In the genomic region with DNA sequence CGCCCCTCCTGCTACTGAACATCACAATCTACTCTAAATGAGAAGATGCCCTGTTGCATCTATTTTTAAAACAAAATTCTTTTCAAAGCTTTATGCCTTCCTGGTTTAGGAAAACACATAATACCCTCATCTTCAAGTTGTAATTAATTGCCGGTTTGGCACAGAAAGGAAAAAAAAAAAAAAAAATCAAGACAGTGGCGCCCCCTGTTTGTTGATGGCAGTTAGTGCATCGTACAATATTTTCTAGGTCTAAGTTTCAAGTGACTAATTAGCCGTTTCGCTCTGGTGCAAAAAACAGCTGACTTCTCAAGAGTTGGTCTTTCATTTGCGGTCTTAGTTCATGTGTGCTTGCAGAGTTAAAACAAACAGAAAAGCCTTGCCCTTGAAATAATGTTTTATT, we compare ENCODE assay signal across 17 mouse cellular contexts.
A peak's percentile ranks its signal among the peaks of the same experiment; 100 is the strongest.
DNase-seq lines count a peak whose midpoint lies in the region; ATAC-seq and TF ChIP-seq lines count a peak whose summit lies in the region.
"Had no signal": no experiment of that assay in that cellular context is flagged by ENCODE, and none has a peak within 500 bp of the region (broad histone marks: within the 10 kb centered on the region; RNA-seq: fewer than 3 reads in every experiment).

No protein-coding gene starts in this region.

- no peaks in the 10 kb centered on the region for H3K27me3 ChIP-seq in heart, embryonic 14.5 days (ENCODE audit: control insufficient read depth, insufficient read depth, low read length)
- no peaks in the 10 kb centered on the region for H3K27me3 ChIP-seq in lung, embryonic 14.5 days (ENCODE audit: insufficient read depth, low read length)
- no peaks in the 10 kb centered on the region for H3K27me3 ChIP-seq in stomach, postnatal 0 days (ENCODE audit: control insufficient read depth, insufficient read depth, low read length)
- H3K27me3 ChIP-seq: forebrain, embryonic 12.5 days; liver, embryonic 13.5 days; midbrain, embryonic 12.5 days had no signal

- no peak for TF ChIP-seq POLR2A in lung, adult 2 months (IDR thresholded peaks at IDR 0.05; ENCODE audit: borderline replicate concordance, extremely low read depth, low read depth, low read length)

- no peak for DNase-seq in heart, adult 8-10 months (ENCODE audit: low spot score)
- no peak for DNase-seq in lung, embryonic 14.5 days
- DNase-seq in lung, adult 2 months = no peak
- DNase-seq in NIH3T3 (ENCODE audit: low read depth) = peak; percentile 11
- DNase-seq in stomach, postnatal 0 days (ENCODE audit: low spot score) = no peak
- DNase-seq: cerebellum, adult 18-20 months; layer of hippocampus, adult 9-11 months; liver, embryonic 13.5 days; right cerebral cortex, postnatal 14 days had no signal

- TF ChIP-seq EP300 in stomach, postnatal 0 days (optimal IDR thresholded peaks at IDR 0.05) = no peak

- 74% methylated on average over 7 of the region's 7 CpGs for WGBS in heart, embryonic 14.5 days
- WGBS in lung, embryonic 14.5 days = 64% methylated on average over 7 of the region's 7 CpGs
- 64% methylated on average over 7 of the region's 7 CpGs for WGBS in lung, adult 2 months
- 67% methylated on average over 7 of the region's 7 CpGs for WGBS in stomach, postnatal 0 days

- no peak overlapping the region for H3K9ac ChIP-seq in heart, embryonic 14.5 days (ENCODE audit: low read length)
- H3K9ac ChIP-seq in lung, embryonic 14.5 days = no peak overlapping the region
- no peak overlapping the region for H3K9ac ChIP-seq in stomach, postnatal 0 days (ENCODE audit: low read length)
- H3K9ac ChIP-seq: forebrain, embryonic 12.5 days; liver, embryonic 13.5 days; midbrain, embryonic 12.5 days had no signal

- no peak overlapping the region for H3K4me3 ChIP-seq in heart, embryonic 14.5 days (ENCODE audit: control insufficient read depth in 1 of 2, insufficient read depth in 1 of 2, low read depth in 1 of 2, low read length in 2 of 2)
- H3K4me3 ChIP-seq in lung, embryonic 14.5 days (ENCODE audit: low read depth, low read length) = no peak overlapping the region
- H3K4me3 ChIP-seq in lung, adult 2 months (replicated peaks; ENCODE audit: extremely low read depth, low read depth, low read length) = no peak overlapping the region
- H3K4me3 ChIP-seq in stomach, postnatal 0 days (ENCODE audit: low read depth, low read length) = no peak overlapping the region
- H3K4me3 ChIP-seq: forebrain, embryonic 12.5 days; heart, embryonic 10.5 days; limb, embryonic 10.5 days; liver, embryonic 13.5 days; midbrain, embryonic 12.5 days had no signal

- H3K4me1 ChIP-seq in heart, embryonic 14.5 days (ENCODE audit: control insufficient read depth in 2 of 2, insufficient read depth in 2 of 2, low read length in 2 of 2) = no peaks in the 10 kb centered on the region; a peak in 1 of 4 replicates
- H3K4me1 ChIP-seq in lung, embryonic 14.5 days (ENCODE audit: insufficient read depth) = no peaks in the 10 kb centered on the region
- H3K4me1 ChIP-seq in lung, adult 2 months (ENCODE audit: control insufficient read depth, insufficient read depth, low read length) = no peaks in the 10 kb centered on the region
- H3K4me1 ChIP-seq in stomach, postnatal 0 days (replicated peaks; ENCODE audit: control insufficient read depth, insufficient read depth) = no peaks in the 10 kb centered on the region
- H3K4me1 ChIP-seq: forebrain, embryonic 12.5 days; heart, embryonic 10.5 days; limb, embryonic 10.5 days; liver, embryonic 13.5 days; midbrain, embryonic 12.5 days had no signal

- no peak for ATAC-seq in heart, embryonic 14.5 days (ENCODE audit: insufficient number of reproducible peaks, insufficient read depth, low FRiP score, low read depth)
- ATAC-seq in lung, embryonic 14.5 days (ENCODE audit: insufficient read depth) = no peak
- ATAC-seq in stomach, postnatal 0 days (ENCODE audit: low FRiP score, low TSS enrichment) = no peak
- no peak for ATAC-seq in CD4-positive, CD25-positive, alpha-beta regulatory T cell, adult 4 months
- ATAC-seq: inflammation-experienced regulatory T-cells, adult 6 months had no signal

- H3K27ac ChIP-seq in heart, embryonic 14.5 days (replicated peaks in 1 of 2; ENCODE audit: control insufficient read depth in 1 of 2, insufficient read depth in 1 of 2, low read depth in 2 of 2, low read length in 2 of 2) = no peak overlapping the region
- no peak overlapping the region for H3K27ac ChIP-seq in lung, embryonic 14.5 days (ENCODE audit: low read depth)
- no peak overlapping the region for H3K27ac ChIP-seq in stomach, postnatal 0 days (replicated peaks)
- H3K27ac ChIP-seq: forebrain, embryonic 12.5 days; heart, embryonic 10.5 days; limb, embryonic 10.5 days; liver, embryonic 13.5 days; macrophage; midbrain, embryonic 12.5 days had no signal

- no peaks in the 10 kb centered on the region for H3K36me3 ChIP-seq in heart, embryonic 14.5 days (ENCODE audit: control insufficient read depth, insufficient read depth, low read length)
- H3K36me3 ChIP-seq in lung, embryonic 14.5 days (ENCODE audit: insufficient read depth) = no peaks in the 10 kb centered on the region
- H3K36me3 ChIP-seq in stomach, postnatal 0 days (ENCODE audit: control insufficient read depth, insufficient read depth, low read length) = no peaks in the 10 kb centered on the region
- H3K36me3 ChIP-seq: forebrain, embryonic 12.5 days; heart, embryonic 10.5 days; limb, embryonic 10.5 days; liver, embryonic 13.5 days; midbrain, embryonic 12.5 days had no signal

- TF ChIP-seq CTCF in lung, embryonic 14.5 days (IDR thresholded peaks at IDR 0.05; ENCODE audit: low read depth) = peak; percentile 44
- TF ChIP-seq CTCF in lung, adult 2 months (IDR thresholded peaks at IDR 0.05; ENCODE audit: insufficient read depth, low read length) = no peak
- peak; percentile 55 for TF ChIP-seq CTCF in stomach, postnatal 0 days (IDR thresholded peaks at IDR 0.05; ENCODE audit: low read depth)

- H3K4me2 ChIP-seq in heart, embryonic 14.5 days (ENCODE audit: low read length) = peak overlapping the region; percentile 20
- H3K4me2 ChIP-seq in lung, embryonic 14.5 days = no peak overlapping the region
- no peak overlapping the region for H3K4me2 ChIP-seq in stomach, postnatal 0 days (replicated peaks; ENCODE audit: low read depth)
- H3K4me2 ChIP-seq: forebrain, embryonic 12.5 days; liver, embryonic 13.5 days; midbrain, embryonic 12.5 days had no signal

- H3K9me3 ChIP-seq in heart, embryonic 14.5 days (ENCODE audit: control insufficient read depth, low read length) = no peaks in the 10 kb centered on the region
- H3K9me3 ChIP-seq in lung, embryonic 14.5 days (ENCODE audit: low read depth, low read length) = no peaks in the 10 kb centered on the region
- H3K9me3 ChIP-seq in stomach, postnatal 0 days (ENCODE audit: control insufficient read depth, low read length) = no peaks in the 10 kb centered on the region
- H3K9me3 ChIP-seq: forebrain, embryonic 12.5 days; heart, embryonic 10.5 days; limb, embryonic 10.5 days; liver, embryonic 13.5 days; midbrain, embryonic 12.5 days had no signal
